Mouse (Mus musculus): Measurements from ENCODE around the gene Cbfb. TPM values are rescaled to one million over a fixed set of nuclear protein-coding genes. Genes with fewer than 3 reads are reported as not detected.
A peak's percentile ranks its signal among the peaks of the same experiment; 100 is the strongest.

Cbfb gene
- polyA plus RNA-seq (2015; fragmentation: Nextera tagmentation; extraction: Ambion mirVana) = 28.6 and 29.0 TPM in 2 replicates

DNA sequence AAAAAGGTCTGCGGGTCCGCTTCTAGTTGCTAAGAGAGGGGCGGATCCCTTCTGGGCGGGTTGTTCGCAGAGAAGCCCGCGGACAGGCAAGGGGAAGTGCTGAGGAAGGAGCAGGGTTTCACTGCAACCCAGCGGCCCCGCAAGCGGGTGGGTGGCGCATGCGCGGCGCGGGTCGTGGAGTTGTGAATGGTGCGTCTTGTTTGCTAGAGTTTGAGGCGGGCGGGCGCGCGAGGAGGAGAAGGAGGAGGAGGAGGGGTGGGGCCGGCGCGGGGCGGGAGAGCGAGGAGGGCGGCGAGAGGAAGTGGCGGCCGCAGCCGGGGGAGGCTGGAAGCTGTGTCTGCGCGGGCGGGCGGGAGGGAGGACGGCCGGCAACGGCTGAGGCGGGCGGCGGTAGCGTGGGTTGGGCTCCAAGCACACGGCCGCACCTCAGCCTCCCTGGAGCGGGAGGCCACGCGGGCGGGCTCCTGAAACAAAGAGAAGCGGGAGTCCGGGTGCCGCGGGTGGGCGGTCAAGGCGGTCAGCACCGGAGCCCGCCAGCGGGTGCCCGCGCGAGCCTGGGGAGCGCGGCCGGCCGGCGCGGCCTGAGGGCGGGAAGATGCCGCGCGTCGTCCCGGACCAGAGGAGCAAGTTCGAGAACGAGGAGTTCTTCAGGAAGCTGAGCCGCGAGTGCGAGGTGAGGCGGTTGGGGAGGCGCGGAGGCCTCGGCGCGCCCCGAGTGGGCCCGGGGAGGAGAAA is at the start of gene Cbfb:
Gene Cbfb (plus strand): TSS at position 294 of the 735 bp plus-strand sequence.
- Histone ChIP-seq H3K27me3 (replicated peaks; ENCODE audit: control insufficient read depth, insufficient read depth, low read length) (no peaks in the 10 kb centered on the region), H3K27ac (ENCODE audit: low read depth, low read length) (peak within 1 kb of the TSS; percentile 85), H3K9me3 (ENCODE audit: control insufficient read depth, low read length) (no peaks in the 10 kb centered on the region), H3K4me3 (ENCODE audit: low read length) (peak within 1 kb of the TSS; percentile 96), H3K36me3 (ENCODE audit: control insufficient read depth, insufficient read depth, low read length) (no peaks in the 10 kb centered on the region), H3K9ac (ENCODE audit: low read depth, low read length) (peak within 1 kb of the TSS; percentile 73), H3K4me2 (ENCODE audit: low read length) (peak within 1 kb of the TSS; percentile 71), H3K4me1 (ENCODE audit: control insufficient read depth, insufficient read depth, low read depth, low read length) (peaks cover 5% of the 10 kb centered on the region)
- ATAC-seq = peak; percentile 96
- under 1% methylated on average over 56 of the region's 86 CpGs for WGBS

DNA sequence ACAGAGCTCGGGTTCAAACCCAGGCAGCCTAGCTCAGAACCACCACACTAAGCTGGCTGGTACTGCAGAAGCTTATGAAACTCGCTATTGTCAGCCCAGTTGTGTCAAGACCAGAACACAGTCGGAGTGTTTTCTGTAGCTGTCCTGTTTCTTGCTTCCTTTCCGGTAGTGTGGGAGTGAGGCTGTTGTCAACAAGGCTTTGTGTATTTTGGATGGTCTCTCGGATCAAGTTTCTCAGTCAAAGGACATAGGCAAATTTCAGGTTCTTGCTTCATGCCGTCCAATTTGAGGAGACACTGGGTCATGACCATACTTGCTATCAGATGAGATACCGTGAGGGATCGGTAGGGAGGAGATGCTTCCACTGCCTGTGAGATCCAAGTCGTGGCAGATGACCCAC is 40.6 kb upstream of the Cbfb start:
- H3K4me2 ChIP-seq (ENCODE audit: low read length) = no peak overlapping the region
- 86% methylated on average over 9 of the region's 9 CpGs for WGBS
- ATAC-seq = no peak
- H3K27ac ChIP-seq (ENCODE audit: low read depth, low read length) = no peak overlapping the region
- H3K9me3 ChIP-seq (ENCODE audit: control insufficient read depth, low read length) = no peaks in the 10 kb centered on the region
- H3K27me3 ChIP-seq (replicated peaks; ENCODE audit: control insufficient read depth, insufficient read depth, low read length) = no peaks in the 10 kb centered on the region
- H3K9ac ChIP-seq (ENCODE audit: low read depth, low read length) = no peak overlapping the region
- no peaks in the 10 kb centered on the region for H3K36me3 ChIP-seq (ENCODE audit: control insufficient read depth, insufficient read depth, low read length)
- no peaks in the 10 kb centered on the region for H3K4me1 ChIP-seq (ENCODE audit: control insufficient read depth, insufficient read depth, low read depth, low read length)
- no peak overlapping the region for H3K4me3 ChIP-seq (ENCODE audit: low read length)

- Histone ChIP-seq H3K4me1 (ENCODE audit: control insufficient read depth, insufficient read depth, low read depth, low read length) (no peaks in the 10 kb centered on the region), H3K9me3 (ENCODE audit: control insufficient read depth, low read length) (no peaks in the 10 kb centered on the region), H3K27me3 (replicated peaks; ENCODE audit: control insufficient read depth, insufficient read depth, low read length) (no peaks in the 10 kb centered on the region), H3K4me2 (ENCODE audit: low read length) (no peak within 1 kb of the TSS), H3K27ac (ENCODE audit: low read depth, low read length) (no peak within 1 kb of the TSS), H3K36me3 (ENCODE audit: control insufficient read depth, insufficient read depth, low read length) (no peaks in the 10 kb centered on the region), H3K4me3 (ENCODE audit: low read length) (no peak within 1 kb of the TSS), H3K9ac (ENCODE audit: low read depth, low read length) (no peak within 1 kb of the TSS)
- 85% methylated on average over 5 of the region's 5 CpGs for WGBS
- no peak for ATAC-seq
These were observed 39.0 kb upstream of the Cbfb start, which contains the start of gene Ces4a for GRCm38 (mm10) chr8:105131509-105131908. Gene Ces4a, plus strand, starts transcription at chr8:105131800.

GRCm38 (mm10) chr8:105138423-105138822 is 32.1 kb upstream of the Cbfb start:
- H3K27me3 ChIP-seq (replicated peaks; ENCODE audit: control insufficient read depth, insufficient read depth, low read length) = no peaks in the 10 kb centered on the region; the same call in 1 of the 2 replicates
- H3K4me3 ChIP-seq (ENCODE audit: low read length) = no peak overlapping the region
- no peaks in the 10 kb centered on the region for H3K36me3 ChIP-seq (ENCODE audit: control insufficient read depth, insufficient read depth, low read length)
- ATAC-seq = no peak
- H3K4me1 ChIP-seq (ENCODE audit: control insufficient read depth, insufficient read depth, low read depth, low read length) = no peaks in the 10 kb centered on the region
- H3K9ac ChIP-seq (ENCODE audit: low read depth, low read length) = no peak overlapping the region
- no peak overlapping the region for H3K4me2 ChIP-seq (ENCODE audit: low read length)
- 28% methylated on average over 4 of the region's 4 CpGs for WGBS
- H3K9me3 ChIP-seq (ENCODE audit: control insufficient read depth, low read length) = no peaks in the 10 kb centered on the region
- H3K27ac ChIP-seq (ENCODE audit: low read depth, low read length) = no peak overlapping the region

GRCm38 (mm10) chr8:105142395-105142794 is 28.1 kb upstream of the Cbfb start:
- Histone ChIP-seq H3K36me3 (ENCODE audit: control insufficient read depth, insufficient read depth, low read length) (no peaks in the 10 kb centered on the region), H3K27ac (ENCODE audit: low read depth, low read length) (no peak overlapping the region), H3K27me3 (replicated peaks; ENCODE audit: control insufficient read depth, insufficient read depth, low read length) (no peaks in the 10 kb centered on the region; the same call in 1 of the 2 replicates), H3K4me1 (ENCODE audit: control insufficient read depth, insufficient read depth, low read depth, low read length) (no peaks in the 10 kb centered on the region), H3K4me2 (ENCODE audit: low read length) (peak overlapping the region; percentile 25; the same call in 1 of the 2 replicates), H3K9ac (ENCODE audit: low read depth, low read length) (no peak overlapping the region), H3K9me3 (ENCODE audit: control insufficient read depth, low read length) (no peaks in the 10 kb centered on the region), H3K4me3 (ENCODE audit: low read length) (no peak overlapping the region)
- 38% methylated on average over 19 of the region's 19 CpGs for WGBS
- ATAC-seq = no peak

DNA sequence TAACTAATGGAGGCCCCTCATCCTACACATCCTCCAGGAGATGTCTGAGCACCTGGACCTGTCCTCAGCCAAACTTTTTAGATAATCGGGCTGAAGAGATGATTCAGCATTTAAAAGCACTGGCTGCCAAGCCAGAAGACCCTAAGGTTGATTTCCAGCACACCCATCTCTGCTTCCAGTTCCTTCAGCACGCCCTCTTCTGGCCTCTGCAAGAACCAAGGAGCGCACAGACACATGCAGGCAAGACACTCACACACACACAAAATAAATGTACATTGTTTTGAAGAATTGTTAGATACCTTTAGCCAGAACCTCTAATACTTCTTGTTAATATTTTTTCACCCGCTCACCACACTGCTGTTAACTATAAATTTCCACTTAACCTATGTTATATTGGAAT is 18.8 kb upstream of the Cbfb start:
- Histone ChIP-seq H3K27me3 (replicated peaks; ENCODE audit: control insufficient read depth, insufficient read depth, low read length) (peaks cover 5% of the 10 kb centered on the region; the same call in 1 of the 2 replicates), H3K27ac (ENCODE audit: low read depth, low read length) (no peak overlapping the region), H3K4me1 (ENCODE audit: control insufficient read depth, insufficient read depth, low read depth, low read length) (peaks cover 10% of the 10 kb centered on the region), H3K4me3 (ENCODE audit: low read length) (no peak overlapping the region), H3K9me3 (ENCODE audit: control insufficient read depth, low read length) (no peaks in the 10 kb centered on the region), H3K9ac (ENCODE audit: low read depth, low read length) (no peak overlapping the region), H3K36me3 (ENCODE audit: control insufficient read depth, insufficient read depth, low read length) (no peaks in the 10 kb centered on the region), H3K4me2 (ENCODE audit: low read length) (no peak overlapping the region)
- 63% methylated on average over 4 of the region's 4 CpGs for WGBS
- no peak for ATAC-seq

- Histone ChIP-seq H3K36me3 (ENCODE audit: control insufficient read depth, insufficient read depth, low read length) (no peaks in the 10 kb centered on the region), H3K4me1 (ENCODE audit: control insufficient read depth, insufficient read depth, low read depth, low read length) (peaks cover 10% of the 10 kb centered on the region), H3K4me3 (ENCODE audit: low read length) (peak overlapping the region; percentile 41), H3K9me3 (ENCODE audit: control insufficient read depth, low read length) (no peaks in the 10 kb centered on the region), H3K27ac (ENCODE audit: low read depth, low read length) (peak overlapping the region; percentile 73), H3K9ac (ENCODE audit: low read depth, low read length) (peak overlapping the region; percentile 51), H3K27me3 (replicated peaks; ENCODE audit: control insufficient read depth, insufficient read depth, low read length) (peaks cover 5% of the 10 kb centered on the region; the same call in 1 of the 2 replicates), H3K4me2 (ENCODE audit: low read length) (peak overlapping the region; percentile 68)
- peak; percentile 93 for ATAC-seq
- WGBS = 1% methylated on average over 27 of the region's 27 CpGs
These were observed 17.7 kb upstream of the Cbfb start for GRCm38 (mm10) chr8:105152623-105153398.

DNA sequence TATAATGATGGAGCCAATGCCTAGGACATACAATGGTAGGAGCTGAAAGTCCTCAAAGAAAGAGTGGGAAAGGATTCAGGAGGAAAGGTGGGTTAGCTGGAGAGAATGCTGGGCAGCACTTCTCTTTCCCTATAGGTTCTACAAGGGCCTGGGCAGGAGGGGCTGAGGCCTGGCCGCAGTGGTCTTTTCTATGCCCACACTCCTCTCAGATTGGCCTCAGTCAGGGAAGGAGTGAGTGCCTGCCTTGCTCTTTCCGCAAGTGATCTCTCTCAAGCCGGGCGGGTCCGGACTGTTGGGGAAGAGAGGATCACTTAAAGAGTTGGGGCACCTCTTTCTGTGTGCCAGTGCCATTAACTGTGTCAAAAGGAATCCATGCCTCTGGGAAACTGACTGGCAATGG is 16.2 kb upstream of the Cbfb start:
- no peak for ATAC-seq
- peaks cover 10% of the 10 kb centered on the region for H3K4me1 ChIP-seq (ENCODE audit: control insufficient read depth, insufficient read depth, low read depth, low read length)
- H3K27me3 ChIP-seq (replicated peaks; ENCODE audit: control insufficient read depth, insufficient read depth, low read length) = peaks cover 5% of the 10 kb centered on the region; the same call in 1 of the 2 replicates
- H3K4me3 ChIP-seq (ENCODE audit: low read length) = no peak overlapping the region
- no peak overlapping the region for H3K4me2 ChIP-seq (ENCODE audit: low read length)
- no peak overlapping the region for H3K9ac ChIP-seq (ENCODE audit: low read depth, low read length)
- no peak overlapping the region for H3K27ac ChIP-seq (ENCODE audit: low read depth, low read length)
- no peaks in the 10 kb centered on the region for H3K9me3 ChIP-seq (ENCODE audit: control insufficient read depth, low read length)
- 96% methylated on average over 5 of the region's 5 CpGs for WGBS
- no peaks in the 10 kb centered on the region for H3K36me3 ChIP-seq (ENCODE audit: control insufficient read depth, insufficient read depth, low read length)

GRCm38 (mm10) chr8:105155091-105155745 is 15.3 kb upstream of the Cbfb start:
- peaks cover 10% of the 10 kb centered on the region for H3K4me1 ChIP-seq (ENCODE audit: control insufficient read depth, insufficient read depth, low read depth, low read length)
- H3K4me3 ChIP-seq (ENCODE audit: low read length) = no peak overlapping the region
- H3K4me2 ChIP-seq (ENCODE audit: low read length) = no peak overlapping the region
- H3K9me3 ChIP-seq (ENCODE audit: control insufficient read depth, low read length) = no peaks in the 10 kb centered on the region
- H3K27ac ChIP-seq (ENCODE audit: low read depth, low read length) = no peak overlapping the region
- H3K9ac ChIP-seq (ENCODE audit: low read depth, low read length) = no peak overlapping the region
- WGBS = 84% methylated on average over 6 of the region's 6 CpGs
- peaks cover 5% of the 10 kb centered on the region; the same call in 1 of the 2 replicates for H3K27me3 ChIP-seq (replicated peaks; ENCODE audit: control insufficient read depth, insufficient read depth, low read length)
- ATAC-seq = no peak
- H3K36me3 ChIP-seq (ENCODE audit: control insufficient read depth, insufficient read depth, low read length) = no peaks in the 10 kb centered on the region

Data from hindbrain, embryonic 16.5 days (tissue).